Mouse (Mus musculus) forebrain, embryonic 14.5 days (tissue): ENCODE measurements around the gene Tmem235. TPM values are rescaled to one million over a fixed set of nuclear protein-coding genes. Genes with fewer than 3 reads are reported as not detected.
A peak's percentile ranks its signal among the peaks of the same experiment; 100 is the strongest.

ENCODE experiments used
- ATAC-seq: fragments of 200-750 bp; cut with Nextera tagmentation; 2 replicates; pipeline ENCODE4 v1.8.0; 2017; ENCODE audit warnings: mild to moderate bottlenecking, moderate library complexity
- DNase-seq: peaks from one replicate; pipeline ENCODE4 v3.0.0-alpha.2; 2015; ENCODE audit warnings: low spot score
- H3K27ac ChIP-seq: fragments of 300-500 bp; sonication (generic); 2 replicates; pipeline ENCODE4 v1.5.1; 2014; ENCODE audit warnings: low read depth, mild to moderate bottlenecking, control low read depth, low read length, moderate library complexity
- H3K27me3 ChIP-seq: fragments of 300-500 bp; sonication (generic); replicated peaks from 2 replicates; pipeline ENCODE4 v1.6.1; 2014; ENCODE audit warnings: low read length, control low read depth, mixed read lengths; ENCODE audit not compliant: control insufficient read depth, insufficient read depth
- H3K36me3 ChIP-seq: fragments of 300-500 bp; sonication (generic); 2 replicates; pipeline ENCODE4 v1.6.1; 2014; ENCODE audit warnings: low read length, control low read depth; ENCODE audit not compliant: control insufficient read depth, insufficient read depth
- H3K4me1 ChIP-seq: fragments of 300-500 bp; sonication (generic); 2 replicates; pipeline ENCODE4 v1.6.1; 2014; ENCODE audit warnings: antibody characterized with exemption, low read length, control low read depth; ENCODE audit not compliant: control insufficient read depth, insufficient read depth
- H3K4me2 ChIP-seq: fragments of 300-500 bp; sonication (generic); 2 replicates; pipeline ENCODE4 v1.6.1; 2014; ENCODE audit warnings: mild to moderate bottlenecking, control low read depth, low read length
- H3K4me3 ChIP-seq: fragments of 300-500 bp; sonication (generic); 2 replicates; pipeline ENCODE4 v1.5.1; 2014; ENCODE audit warnings: low read depth, low read length, control low read depth
- H3K9ac ChIP-seq: fragments of 300-500 bp; sonication (generic); 2 replicates; pipeline ENCODE4 v1.6.1; 2014; ENCODE audit warnings: mild to moderate bottlenecking, low read length, control low read depth, moderate library complexity
- H3K9me3 ChIP-seq: fragments of 300-500 bp; sonication (generic); replicated peaks from 2 replicates; pipeline ENCODE4 v1.6.1; 2016; ENCODE audit warnings: low read length, control low read depth, mixed read lengths; ENCODE audit not compliant: control insufficient read depth
- WGBS: fragments of 180-500 bp; shearing (Covaris S2); extraction: QIAGEN DNeasy Blood & Tissue Kit; methylation state at CpG from one replicate; pipeline ENCODE4 v1.1.7; 2014; 5-methylcytosine and 5-hydroxymethylcytosine counted together
- polyA plus RNA-seq: library from polyadenylated mRNA; unstranded; fragments of >200 nt; fragmentation: Nextera tagmentation; extraction: Ambion mirVana; gene quantifications from 2 replicates; pipeline ENCODE4 v1.2.1, GENCODE M21; 2014

The Tmem235 gene
- polyA plus RNA-seq, 1 experiment from 2014 or later = not detected

DNA sequence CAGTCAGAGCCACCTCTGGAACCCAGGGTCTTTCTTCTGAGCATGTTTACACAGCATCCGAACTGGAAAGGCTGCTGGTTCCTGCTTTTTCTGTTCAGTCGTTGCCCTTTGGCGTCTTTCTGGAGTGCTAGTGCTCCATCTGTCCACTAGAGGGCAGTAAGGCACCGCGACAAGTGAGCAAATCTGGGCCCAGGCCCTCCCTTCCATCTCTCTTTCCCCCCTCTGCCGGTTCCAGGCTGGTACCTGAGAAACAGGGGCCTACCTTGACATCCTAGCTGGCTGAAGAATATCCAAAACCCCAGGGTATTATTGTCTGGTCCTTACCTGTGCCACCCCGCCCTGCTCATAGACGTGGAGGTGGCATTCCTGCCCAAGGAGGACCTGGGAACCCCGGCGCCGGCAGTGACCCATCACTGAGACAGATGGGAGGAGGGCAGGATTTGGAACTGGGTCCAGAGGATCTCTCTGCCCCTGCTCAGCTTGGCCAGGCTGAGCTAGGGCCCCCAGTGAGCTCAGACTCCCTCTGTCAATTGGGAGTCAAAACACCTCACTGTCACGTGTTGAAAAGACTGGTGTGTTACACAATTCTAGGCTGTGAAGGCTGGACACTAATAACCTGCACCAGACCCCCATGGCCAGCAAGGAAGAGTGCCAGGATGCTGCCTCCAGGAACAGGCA lies 10.3 kb downstream of the Tmem235 start:
- peak overlapping the region; percentile 8; the same call in 1 of the 2 replicates for H3K9ac ChIP-seq
- no peak overlapping the region for H3K4me3 ChIP-seq
- H3K4me2 ChIP-seq = no peak overlapping the region
- 26% methylated on average over 12 of the region's 12 CpGs for WGBS
- no peak overlapping the region for H3K27ac ChIP-seq
- no peaks in the 10 kb centered on the region for H3K27me3 ChIP-seq
- peaks cover 6% of the 10 kb centered on the region for H3K4me1 ChIP-seq
- ATAC-seq = peak; percentile 52; the same call in 1 of the 2 replicates
- peak; percentile 91 for DNase-seq
- H3K9me3 ChIP-seq = no peaks in the 10 kb centered on the region
- no peaks in the 10 kb centered on the region for H3K36me3 ChIP-seq

DNA sequence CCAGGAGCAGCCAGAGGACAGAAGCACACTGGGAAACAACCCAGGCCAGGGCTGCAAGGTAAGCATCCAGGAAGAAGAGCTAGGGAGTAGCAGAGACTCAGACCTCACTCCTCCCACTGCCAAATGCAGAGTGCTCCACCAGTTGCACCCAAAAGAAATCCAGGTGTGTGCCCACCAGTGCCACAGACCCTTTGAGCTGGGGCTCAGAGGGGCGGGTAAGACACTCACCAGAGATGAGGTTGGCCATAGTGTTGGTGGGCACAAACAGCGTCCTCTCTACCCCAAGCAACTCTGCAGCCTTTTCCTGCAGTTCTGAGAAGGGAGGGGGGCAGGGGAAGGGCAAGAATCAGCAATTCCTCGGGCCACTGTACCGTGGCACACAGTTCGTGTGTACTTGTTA lies 10.8 kb downstream of the Tmem235 start:
- WGBS = 66% methylated on average over 5 of the region's 5 CpGs
- no peaks in the 10 kb centered on the region for H3K27me3 ChIP-seq
- no peak overlapping the region for H3K4me3 ChIP-seq
- no peak for ATAC-seq
- no peak overlapping the region for H3K4me2 ChIP-seq
- H3K4me1 ChIP-seq = peaks cover under 1% of the 10 kb centered on the region
- peak overlapping the region; percentile 8; the same call in 1 of the 2 replicates for H3K9ac ChIP-seq
- DNase-seq = no peak
- no peak overlapping the region for H3K27ac ChIP-seq
- H3K9me3 ChIP-seq = no peaks in the 10 kb centered on the region
- H3K36me3 ChIP-seq = no peaks in the 10 kb centered on the region

DNA sequence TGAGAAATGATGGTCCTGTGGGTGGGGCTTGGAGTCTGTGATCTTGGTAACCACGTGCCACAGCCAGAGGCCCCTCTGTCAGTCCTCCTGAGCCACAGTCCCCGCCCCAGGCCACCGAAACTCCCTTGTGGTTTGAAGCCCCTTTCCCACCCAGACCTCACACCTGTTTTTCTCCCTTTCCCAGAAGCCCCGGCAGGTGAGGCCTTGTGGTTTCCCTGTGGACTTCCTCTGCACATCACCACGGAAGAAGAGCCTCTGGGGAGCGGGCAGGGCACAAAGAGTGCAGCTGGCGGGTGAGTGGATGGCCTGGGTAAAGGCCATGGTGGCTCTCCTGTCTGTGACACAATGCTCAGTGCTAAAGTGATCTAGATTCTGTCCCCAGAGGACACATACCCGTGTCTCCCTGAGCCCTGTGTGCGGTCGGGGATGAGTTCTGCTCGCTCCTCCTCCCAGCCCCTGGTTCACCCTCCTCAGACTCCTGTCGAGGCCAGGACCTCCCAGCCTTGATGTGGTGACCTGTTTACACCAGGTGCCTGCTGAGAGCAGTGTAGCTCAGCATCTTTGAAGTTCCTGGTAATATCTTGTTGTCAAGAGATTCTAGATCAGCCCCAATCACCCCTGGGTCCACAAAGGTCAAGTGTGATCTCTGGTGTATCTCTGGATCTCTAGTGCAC lies 11.5 kb downstream of the Tmem235 start:
- H3K4me3 ChIP-seq = no peak overlapping the region
- H3K4me1 ChIP-seq = no peaks in the 10 kb centered on the region; the same call in 1 of the 2 replicates
- H3K4me2 ChIP-seq = no peak overlapping the region; the same call in 1 of the 2 replicates
- no peak overlapping the region for H3K27ac ChIP-seq
- no peaks in the 10 kb centered on the region for H3K9me3 ChIP-seq
- ATAC-seq (no peak), DNase-seq (no peak)
- H3K9ac ChIP-seq = no peak overlapping the region; the same call in 1 of the 2 replicates
- H3K36me3 ChIP-seq = no peaks in the 10 kb centered on the region
- no peaks in the 10 kb centered on the region for H3K27me3 ChIP-seq
- 64% methylated on average over 12 of the region's 12 CpGs for WGBS

DNA sequence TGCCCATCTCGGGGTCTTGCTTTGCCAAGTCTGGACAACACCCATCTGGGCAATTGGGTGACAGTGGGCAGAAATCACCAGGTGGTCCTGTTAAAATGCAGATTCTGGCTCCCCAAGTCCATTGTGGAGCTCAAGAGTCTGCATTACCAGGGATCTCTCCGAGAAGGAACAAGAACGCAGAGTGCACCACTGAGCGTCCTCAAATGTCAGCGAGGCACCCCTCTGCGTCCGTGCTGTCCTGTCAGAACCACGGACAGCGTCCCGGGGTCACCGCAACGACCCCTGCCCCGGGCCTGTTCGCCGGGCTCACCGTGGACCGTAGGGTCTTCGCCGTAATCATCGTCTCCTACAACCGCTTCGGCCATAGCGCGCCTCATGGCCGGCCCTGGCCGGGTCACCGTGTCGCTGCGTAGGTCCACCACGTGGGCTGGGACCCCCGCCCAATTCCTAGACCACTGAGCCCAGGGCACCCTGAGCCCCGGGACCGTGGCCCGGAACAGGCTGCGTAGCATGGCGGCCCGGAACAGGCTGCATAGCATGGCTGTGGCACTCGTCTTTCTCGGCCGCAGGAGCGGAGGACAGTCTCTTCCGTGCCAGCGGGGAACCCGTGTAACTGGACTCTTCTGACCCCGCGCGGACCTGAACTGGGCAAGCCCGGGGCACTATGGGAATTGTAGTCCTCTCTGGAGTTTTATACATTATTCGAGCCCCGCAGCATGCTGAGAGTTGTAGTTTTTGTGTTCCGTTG lies 12.5 kb downstream of the Tmem235 start, which contains the start of gene Tha1:
TSS of gene Tha1 (minus strand) at position 621 of the 748 bp plus-strand sequence.
- Histone ChIP-seq H3K4me3 (peak within 1 kb of the TSS; percentile 62), H3K4me2 (peak within 1 kb of the TSS; percentile 73), H3K9ac (peak within 1 kb of the TSS; percentile 69), H3K36me3 (no peaks in the 10 kb centered on the region), H3K27ac (no peak within 1 kb of the TSS), H3K9me3 (no peaks in the 10 kb centered on the region), H3K27me3 (no peaks in the 10 kb centered on the region), H3K4me1 (peaks cover under 1% of the 10 kb centered on the region)
- DNase-seq (peak; percentile 86), ATAC-seq (peak; percentile 78)
- 1% methylated on average over 51 of the region's 51 CpGs for WGBS

DNA sequence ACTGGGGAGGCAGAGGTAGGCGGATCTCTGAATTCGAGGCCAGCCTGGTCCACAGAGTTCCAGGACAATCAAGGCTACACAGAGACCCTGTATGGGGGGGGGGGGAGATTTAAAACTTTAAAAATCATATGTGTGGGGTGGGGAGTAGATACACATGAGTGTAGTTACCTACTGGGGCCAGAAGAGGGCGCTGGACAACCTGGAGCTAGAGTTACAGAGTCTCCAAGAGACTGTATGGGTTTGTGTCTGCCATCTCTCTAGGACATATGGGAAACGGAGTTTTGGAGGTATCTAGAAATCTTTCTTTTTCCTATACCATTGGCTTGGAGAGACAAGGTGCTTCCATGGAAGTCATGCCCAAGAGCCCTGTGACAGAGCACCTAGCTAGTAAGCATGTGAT lies 13.9 kb downstream of the Tmem235 start:
- Histone ChIP-seq H3K4me3 (no peak overlapping the region), H3K9me3 (no peaks in the 10 kb centered on the region), H3K36me3 (no peaks in the 10 kb centered on the region), H3K27me3 (no peaks in the 10 kb centered on the region), H3K4me2 (no peak overlapping the region), H3K4me1 (peaks cover 10% of the 10 kb centered on the region), H3K9ac (no peak overlapping the region), H3K27ac (no peak overlapping the region)
- no peak for ATAC-seq
- 63% methylated on average over 4 of the region's 4 CpGs for WGBS
- DNase-seq = no peak

DNA sequence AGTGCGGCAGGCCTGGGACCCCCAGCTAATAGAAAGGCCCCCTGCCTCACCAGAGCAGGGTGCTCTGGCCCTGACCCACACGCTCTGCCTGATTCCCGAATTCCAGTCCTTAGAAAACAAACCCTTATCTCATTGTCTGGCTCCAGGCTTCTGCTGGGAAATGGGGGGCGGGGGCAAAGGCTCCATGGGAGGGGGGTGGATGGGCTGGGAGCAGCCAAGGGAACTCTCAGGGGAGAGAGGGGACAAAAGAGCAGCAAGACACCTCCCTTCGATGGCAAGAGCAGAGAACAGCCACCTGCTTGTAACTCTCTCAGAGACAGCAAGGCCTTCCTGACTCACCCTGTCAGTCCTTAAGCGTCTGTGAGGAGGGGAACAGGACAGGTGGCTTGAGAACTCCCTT lies 15.1 kb downstream of the Tmem235 start:
- Histone ChIP-seq H3K4me2 (no peak overlapping the region), H3K9me3 (no peaks in the 10 kb centered on the region), H3K4me1 (peaks cover 10% of the 10 kb centered on the region), H3K27me3 (no peaks in the 10 kb centered on the region), H3K36me3 (no peaks in the 10 kb centered on the region), H3K27ac (no peak overlapping the region), H3K4me3 (no peak overlapping the region), H3K9ac (no peak overlapping the region)
- 10% methylated on average over 6 of the region's 6 CpGs for WGBS
- DNase-seq = no peak
- no peak for ATAC-seq

DNA sequence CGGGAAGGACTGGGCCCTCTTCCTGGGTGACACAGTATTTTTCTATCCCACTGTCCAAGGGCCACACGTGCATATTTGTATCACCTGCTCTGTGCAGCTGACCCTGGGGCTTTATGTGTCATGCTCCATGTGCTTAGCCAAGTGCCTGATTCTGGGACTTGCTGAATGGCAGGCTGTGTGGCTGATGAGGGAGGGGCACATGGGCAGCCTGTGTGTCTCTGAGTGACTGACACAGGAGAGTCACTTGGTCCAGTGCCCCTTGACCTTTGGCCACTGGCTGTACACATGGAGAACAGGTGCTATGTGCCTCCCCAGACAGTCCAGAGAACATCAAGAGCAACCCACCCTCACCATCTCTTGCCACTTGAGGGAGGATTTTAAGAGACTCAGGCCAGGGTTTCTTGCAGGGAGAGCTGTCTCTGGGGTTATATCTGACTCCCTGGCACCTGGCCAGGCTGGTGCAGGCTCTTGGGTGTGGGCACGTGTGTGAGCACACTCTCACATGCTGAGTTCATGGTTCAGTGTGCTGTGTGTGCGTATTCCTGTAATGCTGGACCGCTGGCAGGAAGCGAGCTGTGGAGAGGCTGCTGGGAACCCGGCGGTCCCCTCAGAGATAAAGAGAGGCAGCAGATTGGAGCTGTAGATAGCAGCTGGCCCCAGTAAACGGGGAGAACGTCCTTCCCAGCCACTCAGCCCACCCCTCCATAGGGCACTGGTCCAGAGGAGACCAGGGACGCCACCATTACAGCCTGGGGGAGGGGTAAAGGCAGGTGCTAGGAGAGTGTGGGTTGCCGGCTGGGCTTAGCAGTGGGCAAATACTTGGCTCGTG lies 17.6 kb downstream of the Tmem235 start:
- peak overlapping the region; percentile 34; the same call in 1 of the 2 replicates for H3K4me2 ChIP-seq
- H3K9ac ChIP-seq = peak overlapping the region; percentile 35; the same call in 1 of the 2 replicates
- peak overlapping the region; percentile 63 for H3K27ac ChIP-seq
- peak; percentile 70 for ATAC-seq
- no peaks in the 10 kb centered on the region for H3K27me3 ChIP-seq
- H3K36me3 ChIP-seq = no peaks in the 10 kb centered on the region
- DNase-seq = peak; percentile 73
- peaks cover 10% of the 10 kb centered on the region for H3K4me1 ChIP-seq
- H3K9me3 ChIP-seq = no peaks in the 10 kb centered on the region
- no peak overlapping the region for H3K4me3 ChIP-seq
- 28% methylated on average over 12 of the region's 13 CpGs for WGBS

DNA sequence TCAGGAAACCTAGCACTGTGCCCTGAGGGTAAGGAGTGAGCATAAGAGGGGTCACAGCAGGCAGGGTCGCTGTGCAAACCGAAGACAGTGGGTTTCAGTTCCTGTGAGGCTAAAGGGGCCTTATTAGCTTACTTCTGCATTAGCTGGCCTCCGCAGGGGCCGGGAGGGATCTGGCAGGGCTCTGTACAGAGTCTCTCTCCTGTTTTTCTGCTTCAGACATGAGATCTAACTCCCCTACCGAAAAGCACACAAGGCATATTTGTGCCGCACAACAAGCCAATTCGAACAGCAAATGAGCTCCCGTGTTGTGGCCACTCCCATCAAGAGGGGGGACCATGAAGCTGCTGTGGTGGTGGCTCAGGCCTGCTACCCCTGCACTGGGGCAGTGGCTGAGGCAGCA lies 18.3 kb downstream of the Tmem235 start:
- Histone ChIP-seq H3K9me3 (no peaks in the 10 kb centered on the region), H3K4me2 (peak overlapping the region; percentile 34; the same call in 1 of the 2 replicates), H3K36me3 (no peaks in the 10 kb centered on the region), H3K4me3 (no peak overlapping the region), H3K9ac (peak overlapping the region; percentile 13; the same call in 1 of the 2 replicates), H3K4me1 (peaks cover 10% of the 10 kb centered on the region; the same call in 1 of the 2 replicates), H3K27me3 (no peaks in the 10 kb centered on the region), H3K27ac (peak overlapping the region; percentile 63)
- DNase-seq (no peak), ATAC-seq (peak; percentile 29)
- WGBS = 8% methylated on average over 8 of the region's 8 CpGs
